Mouse (Mus musculus) thymus, postnatal 0 days (tissue): ENCODE measurements around the gene Ovol1. TPM values are rescaled to one million over a fixed set of nuclear protein-coding genes. Genes with fewer than 3 reads are reported as not detected.

Experiments
- DNase-seq: peaks from one replicate; pipeline ENCODE4 v3.0.0-alpha.2; 2015; ENCODE audit warnings: low spot score
- polyA plus RNA-seq: library from polyadenylated mRNA; unstranded; fragments of >200 nt; fragmentation: Nextera tagmentation; extraction: Ambion mirVana; gene quantifications from 2 replicates; pipeline ENCODE4 v1.2.1, GENCODE M21; 2015

Ovol1 gene
- 1.9 TPM in 2 replicates for polyA plus RNA-seq

DNA sequence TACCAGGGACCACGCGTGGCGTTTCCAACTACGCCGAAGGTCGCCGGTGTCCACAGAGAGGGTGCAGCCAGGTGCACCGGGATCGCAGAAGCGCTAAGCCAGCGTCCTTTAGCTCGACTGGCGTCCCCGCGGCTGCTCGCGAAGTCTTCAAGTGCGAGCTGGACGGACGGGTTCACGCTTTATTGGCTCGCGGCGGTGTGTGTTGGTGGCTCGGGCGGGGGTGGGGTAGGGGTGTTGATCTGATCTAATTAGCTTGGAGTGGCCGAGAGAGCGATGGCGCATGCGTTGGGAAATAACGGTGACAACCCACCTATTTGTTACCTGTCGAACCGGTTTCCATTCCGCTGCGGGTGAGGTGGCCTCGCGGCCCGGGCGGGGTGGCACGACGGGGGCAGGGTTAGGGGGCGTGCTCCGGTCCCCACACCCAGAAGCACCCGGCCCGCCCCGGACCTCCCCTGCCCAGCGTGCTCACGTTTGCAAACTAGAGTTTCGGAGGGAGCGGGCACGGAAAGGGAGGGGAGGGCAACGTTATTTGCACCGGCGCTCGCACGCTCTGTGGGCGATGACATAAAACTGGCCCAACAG is at the start of gene Ovol1:
Ovol1 (minus strand) TSS at position 190 of the 585 bp plus-strand sequence.
- no peak for DNase-seq

DNA sequence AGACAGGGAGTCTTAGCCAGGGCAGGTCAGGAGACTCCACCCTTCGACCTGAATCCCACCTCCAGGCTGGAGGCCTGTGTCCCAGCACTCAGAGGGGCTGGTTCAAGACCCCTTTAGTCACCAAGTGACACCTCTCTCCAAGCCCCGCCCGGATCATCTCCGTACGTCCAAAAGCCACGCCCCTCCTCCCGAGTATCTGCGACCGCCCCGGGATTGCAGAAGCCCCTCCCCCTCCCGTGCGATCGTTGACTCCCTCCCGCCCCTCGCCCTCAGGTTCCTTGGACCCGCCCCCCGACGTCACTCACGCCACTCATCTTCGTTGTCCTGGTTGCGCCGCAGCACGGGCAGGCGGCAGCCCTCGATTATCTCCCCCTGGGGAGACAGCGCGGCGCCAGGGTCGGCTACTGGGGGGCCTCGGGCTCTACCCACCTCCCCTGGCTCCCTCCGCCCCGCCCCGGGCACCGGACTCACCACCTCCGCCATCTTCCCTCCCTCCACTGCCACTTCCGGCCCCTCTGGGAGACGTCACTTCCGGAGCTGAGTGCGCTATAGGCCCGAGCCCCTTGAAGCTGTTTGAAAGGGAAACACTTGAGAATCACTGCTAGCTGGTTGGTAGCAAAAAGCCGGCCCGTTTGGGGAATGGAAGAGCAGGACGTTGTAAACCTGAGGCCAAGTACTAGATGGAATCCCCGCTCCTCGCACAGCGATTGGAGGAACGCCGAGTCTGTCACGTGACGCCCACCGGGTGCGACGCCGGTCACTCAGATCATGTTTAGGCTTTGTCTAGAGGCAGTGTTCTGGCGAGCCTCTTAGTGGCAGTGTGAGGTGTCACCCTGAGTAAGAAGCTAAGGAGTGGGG is 49.3 kb upstream of the Ovol1 start, which contains the start of gene Kat5:
Kat5 (minus strand) TSS at position 691 of the 858 bp plus-strand sequence.
- DNase-seq: peak; percentile 93

DNA sequence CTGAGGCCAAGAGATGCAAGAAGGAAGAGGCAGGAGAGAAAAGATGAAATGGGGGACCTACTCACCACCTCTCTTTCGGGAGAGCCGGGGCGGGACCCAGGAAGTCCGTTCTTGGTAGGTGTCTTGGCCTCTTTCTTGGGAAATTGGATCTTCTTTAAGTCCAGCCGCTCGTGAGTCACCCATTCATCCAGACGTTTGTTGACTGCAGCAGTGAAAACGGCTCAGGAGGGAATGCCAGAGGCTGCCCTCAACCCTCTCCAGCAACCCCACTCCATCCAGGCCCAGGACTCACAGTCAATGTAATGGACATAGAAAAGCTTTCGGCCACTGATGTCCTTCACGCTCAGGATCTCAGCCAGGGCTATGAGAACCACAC is 48.7 kb upstream of the Ovol1 start:
- no peak for DNase-seq

DNA sequence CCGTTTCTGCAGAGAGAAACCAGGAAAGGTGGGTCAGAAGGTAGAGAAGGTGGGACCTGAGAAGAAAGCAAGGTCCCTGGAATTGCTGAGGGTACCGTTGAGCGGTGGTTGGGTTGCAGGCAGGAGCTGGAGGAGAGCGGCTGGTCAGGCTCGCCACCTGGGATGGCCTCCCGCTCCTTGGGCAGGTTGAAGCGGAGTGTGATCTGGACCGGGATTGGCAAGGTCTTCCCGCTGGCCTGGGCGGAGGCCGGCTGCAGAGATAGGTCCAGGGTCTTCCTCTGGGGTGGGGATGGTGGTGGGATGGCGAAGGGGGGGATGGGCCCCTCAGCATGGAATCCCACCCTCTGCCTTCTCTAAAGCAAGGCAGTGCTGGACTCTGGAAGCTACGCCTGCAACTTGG is 48.3 kb upstream of the Ovol1 start:
- no peak for DNase-seq

DNA sequence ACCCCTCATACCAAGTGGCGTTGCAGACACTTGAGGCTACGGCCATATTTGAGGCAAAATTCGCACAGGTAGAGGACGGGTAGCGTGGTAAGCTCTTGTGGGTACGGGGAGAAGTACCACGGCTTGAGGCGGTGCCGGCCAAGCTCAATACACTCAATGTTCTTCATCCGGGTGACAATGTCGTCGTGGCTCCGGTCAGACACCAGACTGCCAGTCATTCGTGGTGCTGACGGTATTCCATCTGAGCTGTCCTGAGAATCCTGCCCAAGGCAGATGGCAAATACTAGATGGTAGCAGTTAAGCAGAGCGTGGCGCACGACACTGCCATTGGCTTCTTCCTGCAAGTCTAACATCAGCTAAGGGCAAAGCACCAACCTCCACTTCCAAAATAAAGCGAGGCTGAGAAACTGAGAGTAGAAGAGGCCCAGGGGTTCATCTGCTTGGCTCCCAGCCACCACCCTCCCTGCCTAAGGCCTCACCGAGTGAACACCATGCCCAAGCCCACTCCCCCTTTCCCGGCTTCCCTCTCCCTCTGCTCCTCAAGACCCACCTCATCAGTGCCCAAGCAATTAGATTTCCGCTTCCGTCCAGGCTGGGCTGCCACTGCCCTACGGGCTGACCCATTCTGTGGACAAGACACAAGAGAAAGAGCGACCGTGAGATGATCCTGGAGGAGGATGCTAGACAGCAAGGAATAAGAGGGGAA is 47.4 kb upstream of the Ovol1 start:
- DNase-seq: no peak

DNA sequence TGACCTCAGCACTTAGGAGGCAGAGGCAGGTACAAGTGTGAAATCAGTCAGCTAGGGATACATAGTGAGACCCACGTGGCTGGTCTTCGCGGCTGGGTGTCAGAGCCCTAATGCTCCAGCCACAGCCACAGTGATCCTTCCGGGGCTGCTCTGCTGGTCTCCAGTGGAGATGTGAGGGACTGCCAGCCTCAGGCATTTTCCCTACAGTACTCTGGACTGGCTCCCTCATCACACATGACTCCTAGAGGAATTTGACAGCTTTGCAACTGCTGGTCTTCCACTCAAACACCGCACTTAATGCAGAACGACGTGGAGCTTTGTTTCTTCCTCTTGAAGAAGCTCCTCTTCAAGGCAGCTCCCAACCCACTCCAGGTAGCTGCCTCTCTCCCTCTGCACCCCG is 45.8 kb upstream of the Ovol1 start:
- DNase-seq: no peak

DNA sequence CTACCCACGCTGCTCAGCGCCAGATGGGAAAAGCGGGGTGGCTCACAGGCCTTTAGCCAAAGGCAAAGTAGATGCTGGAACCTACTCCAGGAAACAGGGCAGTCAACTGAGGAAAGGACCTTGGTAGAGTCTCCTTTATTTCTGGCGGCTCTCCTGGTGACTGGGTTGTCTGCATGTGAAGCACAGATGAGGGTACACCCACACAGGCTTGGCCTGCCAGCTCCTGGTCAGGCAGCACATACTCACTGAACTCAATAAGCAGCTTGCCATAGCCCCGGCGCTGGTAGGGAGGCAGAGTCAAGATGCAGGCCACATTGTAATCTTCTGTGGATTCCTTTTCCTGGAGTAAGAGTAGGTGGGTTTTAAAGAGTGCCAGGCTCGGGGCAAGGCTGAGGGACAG is 44.7 kb upstream of the Ovol1 start:
- DNase-seq: no peak

DNA sequence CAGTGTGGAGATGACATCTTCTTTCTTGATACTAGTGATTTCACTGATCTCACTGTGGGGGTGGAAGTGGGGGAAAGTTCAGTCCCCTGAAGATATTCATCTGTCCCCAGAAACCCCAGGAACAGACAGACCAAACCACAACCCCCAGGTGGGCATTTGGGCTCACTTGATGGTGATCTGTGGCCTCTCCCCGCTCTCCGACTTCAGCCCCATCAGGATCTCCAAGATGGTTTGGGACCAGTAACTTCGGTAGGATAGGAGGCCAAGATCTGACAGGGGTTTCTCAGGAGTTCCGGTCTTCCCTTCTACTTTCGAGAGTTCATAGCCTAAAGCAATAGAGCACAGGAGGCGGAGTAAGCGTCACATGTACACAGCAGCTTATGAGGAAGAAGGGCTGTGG is 43.2 kb upstream of the Ovol1 start:
- DNase-seq: no peak

DNA sequence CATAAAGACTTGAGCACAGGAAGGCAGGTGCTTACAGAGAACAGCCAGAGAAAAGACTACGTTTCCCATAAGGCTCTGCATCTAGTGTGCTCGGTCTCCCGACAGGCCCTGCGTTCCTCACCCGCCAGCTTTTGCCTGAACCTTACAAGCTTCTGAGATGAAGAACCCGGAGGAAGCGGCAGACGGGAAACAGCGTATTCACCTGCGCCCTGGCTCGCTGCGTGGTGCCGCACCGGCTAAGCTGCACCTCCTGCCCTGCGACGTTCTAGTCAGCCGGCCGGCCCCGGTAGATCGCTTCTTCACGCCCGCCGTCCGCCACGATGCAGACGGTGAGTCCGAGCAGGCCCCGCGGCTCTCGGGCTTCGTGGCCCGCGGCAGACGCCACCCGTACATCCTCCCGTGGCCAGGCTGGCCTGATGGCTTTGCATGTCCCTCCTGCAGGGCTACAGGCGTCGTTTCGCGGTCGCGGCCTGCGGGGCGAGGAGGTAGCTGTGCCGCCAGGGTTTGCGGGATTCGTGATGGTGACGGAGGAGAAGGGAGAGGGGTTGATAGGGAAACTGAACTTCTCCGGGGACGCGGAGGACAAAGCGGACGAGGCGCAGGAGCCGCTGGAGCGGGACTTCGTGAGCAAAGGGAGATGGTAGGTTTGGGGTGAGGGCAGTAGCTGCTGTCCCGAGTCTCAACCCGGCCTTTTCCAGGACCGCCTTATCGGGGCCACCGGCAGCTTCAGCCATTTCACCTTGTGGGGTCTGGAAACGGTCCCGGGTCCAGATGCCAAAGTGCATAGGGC is 41.5 kb upstream of the Ovol1 start, which contains the start of gene Rnaseh2c:
Rnaseh2c (plus strand) TSS at position 122 of the 790 bp plus-strand sequence.
- DNase-seq: peak; percentile 91

DNA sequence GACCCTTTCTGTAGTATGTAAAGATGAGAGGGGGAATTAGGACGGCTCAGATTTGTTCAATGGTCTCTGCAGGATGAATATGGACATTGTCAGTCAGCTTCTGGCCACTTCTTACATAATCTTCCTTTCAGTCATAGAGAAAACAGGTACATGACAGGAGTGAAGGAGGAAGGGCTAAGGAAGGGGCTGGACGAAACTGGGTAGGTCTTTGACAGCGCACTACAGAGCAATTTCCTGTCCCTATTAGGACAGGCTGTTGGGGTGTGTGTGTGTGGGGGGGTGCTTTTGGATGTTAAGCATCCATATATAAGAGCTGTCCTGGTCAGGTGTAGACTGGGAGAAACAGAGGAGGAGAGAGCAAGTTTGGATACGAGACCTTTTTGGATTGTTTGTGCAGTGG is 38.8 kb upstream of the Ovol1 start:
- no peak for DNase-seq

DNA sequence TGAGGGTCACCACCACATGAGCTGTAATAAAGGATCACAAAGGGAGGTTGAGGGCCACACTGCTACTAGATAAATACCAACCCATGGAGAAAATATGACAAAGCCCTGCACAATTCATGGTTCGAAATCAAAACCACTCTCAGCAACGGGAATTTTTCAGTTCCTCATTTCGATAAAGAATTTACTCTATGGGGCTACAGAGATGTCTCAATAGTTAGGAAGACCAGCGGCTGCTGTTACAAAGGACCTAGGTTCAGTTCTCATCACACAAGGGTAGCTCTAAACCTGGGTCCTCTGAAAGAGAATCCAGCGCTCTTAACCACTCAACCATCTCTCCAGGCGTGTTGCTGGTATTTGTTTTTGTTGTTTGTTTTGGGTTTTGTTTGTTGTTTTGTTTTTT is 31.4 kb upstream of the Ovol1 start:
- no peak for DNase-seq

DNA sequence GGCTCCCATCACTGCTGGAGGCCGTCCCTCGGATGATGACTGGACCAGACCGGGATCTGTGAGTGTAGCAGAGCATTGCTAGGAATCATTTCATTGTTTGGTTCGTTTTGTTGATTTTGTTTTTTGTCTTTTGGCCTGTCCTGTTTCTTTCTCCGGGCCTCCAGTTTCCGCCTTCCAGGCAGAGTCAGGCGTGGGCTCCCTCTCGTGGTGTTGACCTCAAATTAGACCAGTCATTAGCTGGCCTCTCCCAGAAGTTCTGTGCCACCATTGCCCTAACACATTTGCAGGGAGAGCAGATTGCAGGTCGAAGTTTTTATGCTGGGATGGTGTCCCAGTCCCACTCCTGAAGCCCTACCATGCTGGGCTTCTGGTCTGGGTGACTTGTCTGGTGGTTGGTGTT is 28.7 kb upstream of the Ovol1 start:
- no peak for DNase-seq

DNA sequence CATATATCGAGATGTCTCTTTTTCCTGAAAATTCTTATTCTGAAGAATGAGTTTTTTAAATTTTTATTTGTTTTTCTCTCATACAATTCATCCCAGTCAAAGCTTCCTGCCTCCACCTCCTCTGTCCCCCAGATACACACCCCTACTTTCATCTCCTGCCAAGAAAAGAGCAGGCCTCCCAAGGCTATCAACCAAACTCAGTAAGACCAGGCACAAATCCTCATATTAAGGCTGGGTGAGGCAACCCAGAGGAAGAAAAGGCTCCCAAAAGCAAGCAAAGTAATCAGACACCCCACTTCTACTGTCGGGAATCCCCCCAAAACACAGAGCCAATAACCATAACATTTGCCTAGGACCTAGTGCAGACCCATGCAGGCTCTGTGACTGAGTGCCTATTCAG is 21.5 kb upstream of the Ovol1 start:
- DNase-seq: no peak

DNA sequence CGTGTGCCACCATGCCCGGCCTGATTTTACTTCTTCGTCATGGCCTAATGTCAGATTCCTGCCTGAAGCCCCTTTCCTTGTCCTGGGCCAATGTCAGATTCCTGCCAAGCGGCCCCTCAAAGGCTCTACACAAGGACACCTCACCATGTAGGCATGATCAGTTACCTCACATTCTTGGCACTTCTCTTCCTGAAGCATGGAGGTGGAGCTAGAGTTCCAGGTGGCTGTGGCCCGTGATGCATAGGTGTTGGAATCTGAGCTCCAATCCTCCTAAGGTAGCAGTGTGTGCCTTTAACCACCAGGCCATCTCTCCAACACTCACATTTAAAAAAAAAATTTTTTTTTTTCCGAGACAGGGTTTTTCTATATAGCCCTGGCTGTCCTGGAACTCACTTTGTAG is 20.3 kb upstream of the Ovol1 start:
- DNase-seq: no peak

DNA sequence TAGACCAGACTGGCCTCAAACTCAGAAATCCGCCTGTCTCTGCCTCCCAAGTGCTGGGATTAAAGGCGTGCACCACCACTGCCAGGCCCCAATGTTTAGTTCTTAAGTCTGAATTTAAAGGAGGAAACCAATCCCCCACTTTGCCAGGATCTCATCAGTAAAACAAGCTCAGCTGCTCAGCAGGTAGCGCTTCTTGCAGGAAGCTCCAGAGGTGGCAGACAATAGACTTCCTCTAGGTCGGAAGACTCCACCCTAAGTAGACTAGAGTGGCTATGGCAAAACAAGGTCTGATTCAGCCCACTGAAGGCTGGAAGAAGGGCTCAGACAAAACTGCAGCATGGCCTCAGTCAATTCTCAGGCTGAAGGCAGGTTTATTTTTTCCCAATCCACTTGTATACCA is 19.5 kb upstream of the Ovol1 start:
- no peak for DNase-seq

DNA sequence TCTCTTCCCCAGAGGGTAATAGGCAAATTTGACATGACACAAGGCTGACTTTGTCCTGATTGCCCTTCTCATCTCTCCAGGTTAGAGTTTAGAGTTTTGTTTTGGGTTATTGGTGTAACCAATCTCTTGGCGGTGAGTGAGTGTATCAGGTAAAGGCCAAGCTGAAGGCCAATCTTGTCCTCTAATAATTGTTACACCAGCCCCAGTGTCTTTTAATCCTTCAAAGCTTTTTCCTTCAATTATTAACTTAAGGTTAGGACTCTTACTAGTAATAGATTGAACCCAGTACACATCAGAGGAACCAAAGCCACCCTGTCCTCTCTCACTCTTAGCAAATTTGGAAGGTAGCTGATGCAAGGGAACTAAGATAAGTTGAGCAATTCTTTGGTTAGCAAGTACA is 14.9 kb upstream of the Ovol1 start:
- DNase-seq: no peak

DNA sequence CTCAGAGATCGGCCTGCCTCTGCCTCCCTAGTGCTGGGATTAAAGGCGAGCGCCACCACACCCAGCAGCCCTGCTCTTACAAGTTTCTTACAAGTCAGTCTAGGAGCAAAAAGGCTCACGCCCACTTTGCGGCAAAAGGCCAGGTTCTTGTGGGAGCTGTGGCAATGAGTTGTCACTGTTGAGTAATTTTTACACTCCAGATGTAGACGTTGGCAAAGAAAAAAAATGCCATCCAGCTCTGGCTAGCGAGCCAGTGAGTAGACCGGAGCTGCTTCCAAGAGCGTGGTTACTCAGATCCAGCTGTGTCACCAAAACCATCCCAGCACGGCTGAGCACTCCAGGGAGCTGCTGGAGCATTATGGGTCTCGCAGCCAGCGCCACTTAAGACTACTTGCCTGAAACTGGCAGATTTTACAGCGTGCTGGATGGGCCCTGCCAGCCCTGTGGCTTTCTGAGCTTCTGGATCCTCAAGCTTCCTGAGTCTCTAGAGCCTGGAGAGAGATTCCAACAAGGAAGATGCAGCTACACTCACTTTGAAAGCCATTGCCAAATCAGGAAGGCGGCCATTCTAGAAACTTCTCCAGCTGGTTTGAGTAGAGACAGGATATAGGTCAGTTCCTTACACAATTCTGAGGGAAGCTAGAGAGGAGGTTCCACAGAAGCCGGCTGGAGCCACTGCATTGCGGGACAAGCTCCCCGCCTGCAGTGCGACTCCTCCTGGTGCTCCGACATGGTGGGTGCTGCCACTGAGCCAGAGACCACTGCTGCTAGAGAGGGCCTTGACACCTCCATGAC is 12.1 kb upstream of the Ovol1 start:
- peak; percentile 2 for DNase-seq

DNA sequence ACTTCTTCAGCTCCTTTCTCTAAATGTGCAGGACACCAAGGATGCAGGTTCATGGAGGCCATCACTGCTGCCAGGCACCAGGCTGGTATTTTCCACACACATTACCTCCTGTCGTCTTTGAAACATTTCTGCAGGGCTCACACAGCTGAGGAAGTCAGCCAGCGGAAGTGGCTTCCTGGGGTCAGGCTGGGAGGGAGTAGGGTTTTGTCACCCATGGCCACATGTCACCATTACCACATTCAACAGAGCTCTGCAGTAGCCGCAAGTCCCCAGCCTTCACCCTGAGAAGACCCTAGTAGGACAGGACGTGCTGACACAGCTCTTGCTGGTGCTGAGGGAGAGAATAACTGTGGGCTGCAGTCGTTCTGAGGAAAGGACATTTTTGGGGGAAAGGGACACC is 11.4 kb upstream of the Ovol1 start:
- DNase-seq: peak; percentile 69

DNA sequence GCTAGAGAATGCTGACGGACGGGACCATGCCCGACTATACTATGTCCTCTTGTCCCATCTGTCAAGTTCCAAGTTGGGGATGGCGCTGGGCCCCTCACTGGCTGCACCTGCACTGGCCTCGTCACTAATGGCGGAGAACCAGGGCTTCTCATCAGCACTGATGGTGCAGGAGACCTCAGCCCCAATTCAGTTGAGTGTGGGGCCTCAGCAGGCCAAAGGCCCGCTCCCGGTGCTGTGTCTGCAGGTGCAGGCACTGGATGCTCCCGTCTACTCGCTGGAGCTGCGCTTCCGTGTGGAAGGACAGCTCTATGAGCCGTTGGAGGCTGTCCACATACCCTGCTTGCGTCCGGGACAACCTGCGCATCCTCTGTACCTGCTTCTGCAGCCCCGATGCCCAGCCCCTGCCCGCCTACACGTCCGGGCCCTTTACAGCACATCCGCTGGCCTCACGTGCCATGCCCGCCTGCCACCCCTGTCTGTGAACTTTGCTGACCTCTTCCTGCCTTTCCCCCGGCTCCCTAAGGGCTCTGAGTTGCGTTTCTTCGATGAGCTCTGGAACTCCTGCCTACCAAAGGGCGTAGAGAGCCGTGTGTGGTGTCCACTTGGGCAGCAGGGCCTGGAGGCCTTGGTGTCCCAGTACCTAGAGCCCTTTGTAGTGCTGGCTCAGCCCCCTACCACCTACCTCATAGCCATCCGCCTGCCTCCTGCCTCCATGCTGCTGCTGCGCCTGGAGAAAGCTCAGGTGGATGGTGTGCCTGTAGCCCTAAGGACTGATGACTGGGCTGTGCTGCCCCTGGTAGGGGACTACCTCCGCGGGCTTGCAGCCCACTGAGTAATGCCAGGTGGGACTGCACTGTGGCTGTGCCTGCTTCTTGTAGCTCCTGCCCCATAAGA is 10.2 kb upstream of the Ovol1 start:
- no peak for DNase-seq

DNA sequence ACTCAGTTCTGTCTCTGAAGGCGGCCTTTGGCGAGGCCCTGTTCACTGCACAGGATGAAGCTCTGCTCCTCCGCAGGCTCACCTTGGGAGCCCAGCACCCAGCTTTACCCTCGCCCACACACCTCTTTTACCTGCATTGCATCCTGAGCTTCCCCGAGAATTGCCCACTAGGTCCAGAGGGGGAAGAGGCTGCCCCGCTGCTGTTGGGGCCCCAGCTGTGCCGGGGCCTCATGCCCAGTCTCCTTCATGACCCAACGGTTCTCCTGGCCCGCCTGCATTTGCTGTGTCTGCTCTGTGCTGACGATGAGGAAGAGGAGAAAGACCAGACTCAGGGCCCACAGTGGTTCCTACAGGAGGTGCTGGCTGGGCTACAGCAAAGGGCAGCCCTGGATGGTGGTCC is 9.1 kb upstream of the Ovol1 start:
- no peak for DNase-seq
